Mouse (Mus musculus) CD4-positive helper T cell, adult 2 months (primary cell): ENCODE results near the gene Astn1.

Experiments
- DNase-seq: peaks from one replicate; pipeline ENCODE4 v3.0.0-alpha.2; 2012; ENCODE audit warnings: low read depth, missing footprints, low spot score

Gene Astn1

GRCm38 (mm10) chr1:158739132-158739919 is 377.3 kb downstream of the Astn1 start:
- no peak for DNase-seq

- no peak for DNase-seq
Observed at GRCm38 (mm10) chr1:158740161-158740766, 378.2 kb downstream of the Astn1 start.

DNA sequence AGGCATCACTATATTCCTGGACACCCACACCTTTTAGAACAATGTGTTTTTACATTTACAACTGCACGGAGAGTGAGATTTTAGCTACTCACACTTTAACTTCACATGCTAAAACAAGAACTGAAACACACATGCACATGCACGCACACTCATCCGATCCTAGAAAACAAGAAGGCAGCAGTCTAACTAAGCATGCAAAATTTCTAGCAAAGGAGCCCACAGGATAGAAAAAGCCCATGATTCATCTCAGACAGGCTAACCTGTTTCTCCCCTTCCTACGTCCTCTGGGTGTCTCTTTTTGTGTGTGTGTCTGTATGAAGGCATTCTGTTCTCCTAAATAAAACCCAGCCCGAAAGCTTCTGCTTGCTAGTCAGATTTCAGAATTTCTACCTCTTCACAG is 378.9 kb downstream of the Astn1 start:
- no peak for DNase-seq
